Mouse (Mus musculus) forebrain, postnatal 0 days (tissue): ENCODE data around the gene Srrm4. TPM values are rescaled to one million over a fixed set of nuclear protein-coding genes. Genes with fewer than 3 reads are reported as not detected.

Experiments
- ATAC-seq: fragments of 200-750 bp; cut with Nextera tagmentation; 2 replicates; pipeline ENCODE4 v1.8.0; 2017; ENCODE audit warnings: mild to moderate bottlenecking, moderate library complexity
- DNase-seq: peaks from one replicate; pipeline ENCODE4 v3.0.0-alpha.2; 2015
- H3K27ac ChIP-seq: fragments of 300-500 bp; sonication (generic); 2 replicates; pipeline ENCODE4 v1.5.1; 2014; ENCODE audit warnings: low read depth, mild to moderate bottlenecking, antibody characterized with exemption, low read length, moderate library complexity, mixed read lengths
- H3K27me3 ChIP-seq: fragments of 300-500 bp; sonication (generic); 2 replicates; pipeline ENCODE4 v1.6.1; 2014; ENCODE audit warnings: mild to moderate bottlenecking, low read length, mixed read lengths; ENCODE audit not compliant: insufficient read depth
- H3K36me3 ChIP-seq: fragments of 300-500 bp; sonication (generic); 2 replicates; pipeline ENCODE4 v1.6.1; 2014; ENCODE audit warnings: mild to moderate bottlenecking, moderate library complexity; ENCODE audit not compliant: insufficient read depth
- H3K4me1 ChIP-seq: fragments of 300-500 bp; sonication (generic); 2 replicates; pipeline ENCODE4 v1.6.1; 2014; ENCODE audit warnings: antibody characterized with exemption; ENCODE audit not compliant: insufficient read depth
- H3K4me2 ChIP-seq: fragments of 300-500 bp; sonication (generic); 2 replicates; pipeline ENCODE4 v1.6.1; 2014; ENCODE audit warnings: low read depth, mild to moderate bottlenecking, moderate library complexity
- H3K4me3 ChIP-seq: fragments of 300-500 bp; sonication (generic); 2 replicates; pipeline ENCODE4 v1.5.1; 2014; ENCODE audit warnings: low read depth, low read length, mixed read lengths
- H3K9ac ChIP-seq: fragments of 300-500 bp; sonication (generic); 2 replicates; pipeline ENCODE4 v1.6.1; 2014; ENCODE audit warnings: mild to moderate bottlenecking
- H3K9me3 ChIP-seq: fragments of 300-500 bp; sonication (generic); 2 replicates; pipeline ENCODE4 v1.6.1; 2016; ENCODE audit warnings: low read length
- CTCF ChIP-seq: sonication (generic); IDR thresholded peaks from 2 replicates; pipeline ENCODE4 v1.5.1; 2016; ENCODE audit warnings: antibody characterized with exemption, control low read depth, low read depth
- WGBS: fragments of 180-500 bp; shearing (Covaris S2); extraction: QIAGEN DNeasy Blood & Tissue Kit; methylation state at CpG from one replicate; pipeline ENCODE4 v1.1.7; 2014; 5-methylcytosine and 5-hydroxymethylcytosine counted together
- polyA plus RNA-seq: library from polyadenylated mRNA; unstranded; fragments of >200 nt; fragmentation: Nextera tagmentation; extraction: Ambion mirVana; gene quantifications from 2 replicates; pipeline ENCODE4 v1.2.1, GENCODE M21; 2015
- total RNA-seq: library from RNA; depleted of rRNA; stranded (reverse); fragments of >200 nt; gene quantifications from 2 replicates; pipeline ENCODE4 v1.2.3, GENCODE M21; 2014

Srrm4 gene
- total and polyA plus RNA-seq, 2 experiments from 2014 or later = 12.7 to 16.4 TPM

GRCm38 (mm10) chr5:116485069-116485468 lies 106.5 kb downstream of the Srrm4 start:
- peak overlapping the region; percentile 40; the same call in 1 of the 2 replicates for H3K27ac ChIP-seq

GRCm38 (mm10) chr5:116484236-116484635 lies 107.4 kb downstream of the Srrm4 start:
- H3K4me3 ChIP-seq = no peak overlapping the region
- H3K27ac ChIP-seq = peak overlapping the region; percentile 40; the same call in 1 of the 2 replicates

More at GRCm38 (mm10) chr5:116485069-116485468, 106.5 kb downstream of the Srrm4 start:
- Histone ChIP-seq H3K27me3 (no peaks in the 10 kb centered on the region), H3K4me2 (no peak overlapping the region), H3K36me3 (peaks cover 5% of the 10 kb centered on the region; the same call in 1 of the 2 replicates), H3K9ac (no peak overlapping the region), H3K9me3 (no peaks in the 10 kb centered on the region), H3K4me1 (peaks cover 14% of the 10 kb centered on the region), H3K4me3 (no peak overlapping the region)
- DNase-seq = peak; percentile 74
- no peak for TF ChIP-seq CTCF
- 13% methylated on average over 5 of the region's 5 CpGs for WGBS
- ATAC-seq = peak; percentile 84

GRCm38 (mm10) chr5:116478607-116479371 lies 112.8 kb downstream of the Srrm4 start:
- no peaks in the 10 kb centered on the region for H3K4me1 ChIP-seq
- no peak for DNase-seq
- no peak overlapping the region for H3K27ac ChIP-seq
- no peaks in the 10 kb centered on the region for H3K27me3 ChIP-seq
- no peak for ATAC-seq
- H3K4me3 ChIP-seq = no peak overlapping the region
- 68% methylated on average over 18 of the region's 18 CpGs for WGBS
- no peaks in the 10 kb centered on the region for H3K9me3 ChIP-seq
- no peak for TF ChIP-seq CTCF
- H3K36me3 ChIP-seq = peaks cover 24% of the 10 kb centered on the region
- H3K4me2 ChIP-seq = no peak overlapping the region
- no peak overlapping the region for H3K9ac ChIP-seq

More at GRCm38 (mm10) chr5:116484236-116484635, 107.4 kb downstream of the Srrm4 start:
- Histone ChIP-seq H3K4me1 (peaks cover 14% of the 10 kb centered on the region), H3K4me2 (no peak overlapping the region), H3K36me3 (peaks cover 5% of the 10 kb centered on the region; the same call in 1 of the 2 replicates), H3K9me3 (no peaks in the 10 kb centered on the region), H3K9ac (no peak overlapping the region), H3K27me3 (no peaks in the 10 kb centered on the region)
- no peak for ATAC-seq
- 81% methylated on average over 9 of the region's 9 CpGs for WGBS
- no peak for DNase-seq
- no peak for TF ChIP-seq CTCF

- TF ChIP-seq CTCF = peak; percentile 82
- H3K27ac ChIP-seq = no peak overlapping the region
- ATAC-seq (peak; percentile 27; the same call in 1 of the 2 replicates), DNase-seq (peak; percentile 74)
- H3K27me3 ChIP-seq = no peaks in the 10 kb centered on the region
- H3K4me2 ChIP-seq = no peak overlapping the region
- H3K36me3 ChIP-seq = peaks cover 31% of the 10 kb centered on the region
- no peak overlapping the region for H3K9ac ChIP-seq
- H3K4me1 ChIP-seq = no peaks in the 10 kb centered on the region
- WGBS = 12% methylated on average over 15 of the region's 15 CpGs
- H3K9me3 ChIP-seq = no peaks in the 10 kb centered on the region
- no peak overlapping the region for H3K4me3 ChIP-seq
Measured at GRCm38 (mm10) chr5:116476006-116476405, 115.6 kb downstream of the Srrm4 start.

GRCm38 (mm10) chr5:116461354-116462042 lies 130.1 kb downstream of the Srrm4 start:
- DNase-seq (peak; percentile 41), ATAC-seq (no peak)
- H3K27me3 ChIP-seq = no peaks in the 10 kb centered on the region
- no peak overlapping the region for H3K27ac ChIP-seq
- no peaks in the 10 kb centered on the region for H3K4me1 ChIP-seq
- H3K9ac ChIP-seq = no peak overlapping the region
- no peak overlapping the region for H3K4me2 ChIP-seq
- 17% methylated on average over 11 of the region's 11 CpGs for WGBS
- peak; percentile 49 for TF ChIP-seq CTCF
- H3K9me3 ChIP-seq = peaks cover 8% of the 10 kb centered on the region
- H3K4me3 ChIP-seq = no peak overlapping the region
- peaks cover 38% of the 10 kb centered on the region for H3K36me3 ChIP-seq

- peaks cover 23% of the 10 kb centered on the region for H3K36me3 ChIP-seq
- H3K27ac ChIP-seq = no peak overlapping the region
- no peak overlapping the region for H3K4me2 ChIP-seq
- DNase-seq = peak; percentile 50
- H3K9ac ChIP-seq = no peak overlapping the region
- 35% methylated on average over 2 of the region's 2 CpGs for WGBS
- no peak for TF ChIP-seq CTCF
- no peak overlapping the region for H3K4me3 ChIP-seq
- no peak for ATAC-seq
- no peaks in the 10 kb centered on the region for H3K9me3 ChIP-seq
- no peaks in the 10 kb centered on the region for H3K4me1 ChIP-seq
- H3K27me3 ChIP-seq = no peaks in the 10 kb centered on the region
Measured at GRCm38 (mm10) chr5:116459970-116460369, 131.6 kb downstream of the Srrm4 start.

GRCm38 (mm10) chr5:116457791-116458190 lies 133.8 kb downstream of the Srrm4 start:
- no peak overlapping the region for H3K9ac ChIP-seq
- DNase-seq (no peak), ATAC-seq (no peak)
- no peak overlapping the region for H3K27ac ChIP-seq
- no peak for TF ChIP-seq CTCF
- no peaks in the 10 kb centered on the region for H3K9me3 ChIP-seq
- 82% methylated on average over 7 of the region's 7 CpGs for WGBS
- H3K4me3 ChIP-seq = no peak overlapping the region
- no peaks in the 10 kb centered on the region for H3K4me1 ChIP-seq
- H3K36me3 ChIP-seq = peaks cover 10% of the 10 kb centered on the region; the same call in 1 of the 2 replicates
- H3K4me2 ChIP-seq = no peak overlapping the region
- no peaks in the 10 kb centered on the region for H3K27me3 ChIP-seq
